Mouse (Mus musculus): ENCODE data around the gene Tff3. TPM values are rescaled to one million over a fixed set of nuclear protein-coding genes. Genes with fewer than 3 reads are reported as not detected.

Tff3 gene
- polyA plus RNA-seq, 1 experiment, result 0.77 TPM

DNA sequence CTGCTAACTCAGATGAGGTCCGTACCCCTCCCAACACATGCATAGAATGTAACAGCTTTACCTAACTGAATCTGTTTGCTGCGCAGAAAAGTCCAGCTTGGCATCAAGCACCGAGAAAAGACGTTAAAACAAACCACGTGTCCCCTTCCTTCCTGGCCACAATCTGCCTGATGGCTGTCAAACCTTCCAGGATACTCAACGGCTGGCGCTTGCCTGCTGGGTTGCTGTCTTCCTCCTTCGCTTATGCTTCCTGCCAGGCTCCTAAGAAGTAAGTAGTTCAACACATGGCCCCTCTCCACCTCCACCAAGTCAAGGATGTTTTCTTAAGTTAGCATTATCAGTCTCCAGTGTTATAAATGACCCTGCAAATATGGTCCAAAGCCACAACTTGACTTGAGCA is 24.3 kb upstream of the Tff3 start:
- TF ChIP-seq POLR2A (IDR thresholded peaks at IDR 0.05; ENCODE audit: borderline replicate concordance, insufficient read depth, low read length) (no peak), CTCF (IDR thresholded peaks at IDR 0.05; ENCODE audit: borderline replicate concordance, insufficient read depth, low read depth, low read length) (no peak)
- Histone ChIP-seq H3K4me1 (ENCODE audit: control insufficient read depth, insufficient read depth, low read length) (peaks cover 6% of the 10 kb centered on the region), H3K4me3 (replicated peaks; ENCODE audit: insufficient read depth, low read depth, low read length) (no peak overlapping the region), H3K27ac (ENCODE audit: insufficient read depth, low read length) (no peak overlapping the region), H3K27me3 (ENCODE audit: control insufficient read depth, insufficient read depth, low read length) (no peaks in the 10 kb centered on the region; the same call in 1 of the 2 replicates)
- no peak for DNase-seq
- 54% methylated on average over 8 of the region's 8 CpGs for WGBS

DNA sequence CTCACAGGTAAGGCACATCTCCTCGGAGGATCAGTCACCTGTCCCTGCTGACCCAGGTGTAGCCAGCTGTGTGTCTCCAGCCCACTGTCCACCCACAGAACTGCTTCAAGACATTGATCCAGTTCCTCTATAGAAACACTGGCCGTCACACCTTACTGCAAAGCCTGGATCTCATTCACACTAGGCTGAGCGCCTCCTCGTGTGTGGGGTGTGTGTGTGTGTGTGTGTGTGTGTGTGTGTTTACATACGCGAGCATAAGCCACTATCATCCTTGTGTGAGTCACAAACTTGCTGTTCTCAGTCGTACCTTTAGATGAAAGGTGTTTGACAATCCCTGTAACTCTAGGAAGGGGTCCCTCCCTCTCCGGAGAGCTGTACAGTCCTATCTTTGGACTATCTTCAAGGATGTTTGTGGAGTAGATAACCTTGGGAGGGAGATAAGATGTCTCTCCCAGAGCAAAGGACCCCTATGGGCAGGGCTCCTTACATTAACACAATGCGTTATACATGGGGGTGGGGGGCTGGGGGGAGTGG is 23.6 kb upstream of the Tff3 start:
- Histone ChIP-seq H3K4me1 (ENCODE audit: control insufficient read depth, insufficient read depth, low read length) (peaks cover 6% of the 10 kb centered on the region), H3K4me3 (replicated peaks; ENCODE audit: insufficient read depth, low read depth, low read length) (no peak overlapping the region), H3K27ac (ENCODE audit: insufficient read depth, low read length) (no peak overlapping the region), H3K27me3 (ENCODE audit: control insufficient read depth, insufficient read depth, low read length) (no peaks in the 10 kb centered on the region)
- no peak for DNase-seq
- no peak for TF ChIP-seq CTCF (IDR thresholded peaks at IDR 0.05; ENCODE audit: borderline replicate concordance, insufficient read depth, low read depth, low read length)
- TF ChIP-seq POLR2A (IDR thresholded peaks at IDR 0.05; ENCODE audit: borderline replicate concordance, insufficient read depth, low read length), result no peak
- WGBS, result 91% methylated on average over 9 of the region's 9 CpGs

- no peak overlapping the region for H3K27ac ChIP-seq (ENCODE audit: insufficient read depth, low read length)
- no peak for TF ChIP-seq CTCF (IDR thresholded peaks at IDR 0.05; ENCODE audit: borderline replicate concordance, insufficient read depth, low read depth, low read length)
- TF ChIP-seq POLR2A (IDR thresholded peaks at IDR 0.05; ENCODE audit: borderline replicate concordance, insufficient read depth, low read length), result no peak
- DNase-seq, result no peak
- no peaks in the 10 kb centered on the region for H3K27me3 ChIP-seq (ENCODE audit: control insufficient read depth, insufficient read depth, low read length)
- 33% methylated on average over 5 of the region's 5 CpGs for WGBS
- peaks cover 6% of the 10 kb centered on the region for H3K4me1 ChIP-seq (ENCODE audit: control insufficient read depth, insufficient read depth, low read length)
- H3K4me3 ChIP-seq (replicated peaks; ENCODE audit: insufficient read depth, low read depth, low read length), result no peak overlapping the region
These were observed 23.1 kb upstream of the Tff3 start for GRCm38 (mm10) chr17:31152512-31152911.

DNA sequence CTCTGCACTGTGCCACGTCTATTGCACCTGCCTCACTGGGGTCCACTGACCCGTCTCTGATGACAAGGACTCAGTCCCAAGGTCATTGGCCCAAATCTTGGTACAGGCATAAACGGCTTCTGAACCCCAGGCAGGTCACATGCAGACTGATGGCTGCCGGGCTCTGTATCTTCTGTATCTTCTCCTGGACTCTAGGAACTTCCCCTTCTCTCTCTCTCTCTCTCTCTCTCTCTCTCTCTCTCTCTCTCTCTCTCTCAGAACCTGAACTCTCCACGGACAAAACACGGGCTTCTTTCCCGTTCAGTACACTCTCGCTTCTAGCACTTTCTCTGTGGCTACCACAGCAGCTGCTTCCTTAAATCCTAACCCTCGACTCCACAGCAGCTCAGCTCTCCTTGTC is 16.6 kb upstream of the Tff3 start:
- Histone ChIP-seq H3K4me1 (ENCODE audit: control insufficient read depth, insufficient read depth, low read length) (no peaks in the 10 kb centered on the region), H3K27ac (ENCODE audit: insufficient read depth, low read length) (no peak overlapping the region), H3K27me3 (ENCODE audit: control insufficient read depth, insufficient read depth, low read length) (no peaks in the 10 kb centered on the region), H3K4me3 (replicated peaks; ENCODE audit: insufficient read depth, low read depth, low read length) (no peak overlapping the region)
- DNase-seq, result no peak
- 81% methylated on average over 9 of the region's 9 CpGs for WGBS
- TF ChIP-seq POLR2A (IDR thresholded peaks at IDR 0.05; ENCODE audit: borderline replicate concordance, insufficient read depth, low read length), result no peak
- no peak for TF ChIP-seq CTCF (IDR thresholded peaks at IDR 0.05; ENCODE audit: borderline replicate concordance, insufficient read depth, low read depth, low read length)

- no peak for DNase-seq
- WGBS, result 61% methylated on average over 15 of the region's 15 CpGs
- H3K27ac ChIP-seq (ENCODE audit: insufficient read depth, low read length), result no peak within 1 kb of the TSS
These were observed 14.9 kb upstream of the Tff3 start, which contains the start of gene Tff2 for GRCm38 (mm10) chr17:31144040-31145037. Gene Tff2, minus strand, starts transcription at chr17:31144282.

DNA sequence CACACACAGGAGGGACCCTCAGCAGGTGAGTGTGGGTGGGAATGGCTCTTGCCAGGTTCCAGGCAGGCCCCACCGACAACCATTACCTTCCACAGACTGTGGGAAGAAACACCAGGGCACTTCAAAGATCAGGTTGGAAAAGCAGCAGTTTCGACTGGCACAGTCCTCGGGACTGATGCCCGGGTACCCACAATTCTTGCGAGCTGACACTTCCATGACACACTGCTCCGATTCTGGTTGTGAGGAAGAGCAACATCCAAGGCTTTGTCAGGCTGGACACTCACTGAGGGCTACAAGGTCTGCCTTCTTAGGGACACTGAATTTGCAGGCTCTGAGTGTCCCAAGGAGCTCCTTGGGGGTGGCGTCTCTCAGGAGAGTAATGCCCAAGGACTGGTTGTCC is 12.7 kb upstream of the Tff3 start:
- no peak overlapping the region for H3K27ac ChIP-seq (ENCODE audit: insufficient read depth, low read length)
- no peak for TF ChIP-seq CTCF (IDR thresholded peaks at IDR 0.05; ENCODE audit: borderline replicate concordance, insufficient read depth, low read depth, low read length)
- TF ChIP-seq POLR2A (IDR thresholded peaks at IDR 0.05; ENCODE audit: borderline replicate concordance, insufficient read depth, low read length), result no peak
- H3K4me3 ChIP-seq (replicated peaks; ENCODE audit: insufficient read depth, low read depth, low read length), result no peak overlapping the region
- peaks cover 3% of the 10 kb centered on the region; the same call in 1 of the 2 replicates for H3K4me1 ChIP-seq (ENCODE audit: control insufficient read depth, insufficient read depth, low read length)
- 88% methylated on average over 7 of the region's 7 CpGs for WGBS
- no peak for DNase-seq
- no peaks in the 10 kb centered on the region for H3K27me3 ChIP-seq (ENCODE audit: control insufficient read depth, insufficient read depth, low read length)

More at GRCm38 (mm10) chr17:31144040-31145037, 14.9 kb upstream of the Tff3 start, which contains the start of gene Tff2:
- no peak for TF ChIP-seq CTCF (IDR thresholded peaks at IDR 0.05; ENCODE audit: borderline replicate concordance, insufficient read depth, low read depth, low read length)
- TF ChIP-seq POLR2A (IDR thresholded peaks at IDR 0.05; ENCODE audit: borderline replicate concordance, insufficient read depth, low read length), result no peak
- no peaks in the 10 kb centered on the region for H3K4me1 ChIP-seq (ENCODE audit: control insufficient read depth, insufficient read depth, low read length)
- H3K4me3 ChIP-seq (replicated peaks; ENCODE audit: insufficient read depth, low read depth, low read length), result no peak within 1 kb of the TSS
- no peaks in the 10 kb centered on the region for H3K27me3 ChIP-seq (ENCODE audit: control insufficient read depth, insufficient read depth, low read length)

- peaks cover 8% of the 10 kb centered on the region; the same call in 1 of the 2 replicates for H3K4me1 ChIP-seq (ENCODE audit: control insufficient read depth, insufficient read depth, low read length)
These were observed 9.0 kb upstream of the Tff3 start for GRCm38 (mm10) chr17:31138398-31138797.

More at GRCm38 (mm10) chr17:31138398-31138797, 9.0 kb upstream of the Tff3 start:
- no peaks in the 10 kb centered on the region for H3K27me3 ChIP-seq (ENCODE audit: control insufficient read depth, insufficient read depth, low read length)
- peak; percentile 79 to 83 for DNase-seq
- WGBS, result 29% methylated on average over 5 of the region's 5 CpGs
- H3K27ac ChIP-seq (ENCODE audit: insufficient read depth, low read length), result no peak overlapping the region
- TF ChIP-seq POLR2A (IDR thresholded peaks at IDR 0.05; ENCODE audit: borderline replicate concordance, insufficient read depth, low read length), result no peak
- peak; percentile 87 for TF ChIP-seq CTCF (IDR thresholded peaks at IDR 0.05; ENCODE audit: borderline replicate concordance, insufficient read depth, low read depth, low read length)
- no peak overlapping the region for H3K4me3 ChIP-seq (replicated peaks; ENCODE audit: insufficient read depth, low read depth, low read length)

Data from cerebellum, adult 2 months (tissue).